Mouse (Mus musculus): Measurements from ENCODE around the gene Plcg1. TPM values are rescaled to one million over a fixed set of nuclear protein-coding genes. Genes with fewer than 3 reads are reported as not detected.

The Plcg1 gene
- total RNA-seq (2014; rRNA removed; ENCODE audit: low replicate concordance) (43.9 and 53.4 TPM in 2 replicates), polyA plus RNA-seq (2015; fragmentation: Nextera tagmentation; extraction: Ambion mirVana) (18.3 and 21.6 TPM in 2 replicates)

DNA sequence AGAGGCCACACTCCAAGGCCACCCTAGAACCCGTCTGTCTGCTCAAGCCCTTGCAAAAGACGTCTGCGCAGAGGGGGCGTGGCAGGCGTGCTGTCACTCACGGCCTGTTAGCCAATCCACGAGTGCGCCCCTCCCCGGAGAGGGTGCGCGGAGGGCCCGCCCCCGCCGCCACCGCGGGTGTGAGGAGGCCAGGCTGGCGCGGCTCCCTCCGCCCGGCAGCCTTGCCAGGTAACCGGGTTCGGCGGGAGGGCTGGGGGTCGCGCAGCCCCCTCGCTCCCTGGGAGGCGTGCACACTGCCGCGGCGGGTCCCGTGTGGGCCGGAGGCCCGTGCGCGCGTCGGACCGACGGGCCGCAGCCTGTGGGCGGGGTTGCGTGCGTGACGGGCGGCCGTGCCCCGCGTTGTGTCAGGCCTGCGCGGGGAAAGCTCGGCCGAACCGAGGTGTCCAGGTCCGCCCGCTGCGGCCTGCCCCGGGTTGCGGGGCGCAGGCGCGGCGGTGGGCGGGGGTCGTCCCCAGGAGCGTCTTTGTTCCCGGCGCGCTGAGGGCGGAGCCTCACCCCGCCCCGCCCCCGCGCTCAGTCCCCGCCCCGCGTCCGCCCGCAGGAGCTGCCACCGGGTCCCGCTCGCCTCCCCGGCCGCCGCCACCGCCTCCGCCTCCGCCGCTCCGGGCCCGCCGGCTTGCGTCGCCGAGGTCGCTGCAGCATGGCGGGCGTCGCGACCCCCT, at the start of gene Plcg1:
Gene Plcg1 (plus strand): TSS at position 184 of the 722 bp plus-strand sequence.
- no peak for TF ChIP-seq CTCF (IDR thresholded peaks at IDR 0.05; ENCODE audit: low read depth)
- no peak for TF ChIP-seq EP300 (IDR thresholded peaks at IDR 0.05; ENCODE audit: low read depth)
- ATAC-seq (ENCODE audit: insufficient read depth, low read depth): peak; percentile 91
- Histone ChIP-seq H3K27ac (ENCODE audit: low read depth) (peak within 1 kb of the TSS; percentile 91), H3K4me3 (ENCODE audit: low read depth, low read length) (peak within 1 kb of the TSS; percentile 81), H3K36me3 (replicated peaks; ENCODE audit: control insufficient read depth, insufficient read depth, low read length) (peaks cover 9% of the 10 kb centered on the region; the same call in 1 of the 2 replicates), H3K4me1 (ENCODE audit: control insufficient read depth, insufficient read depth) (peaks cover 44% of the 10 kb centered on the region), H3K27me3 (ENCODE audit: control insufficient read depth, insufficient read depth, low read length) (no peaks in the 10 kb centered on the region), H3K9ac (replicated peaks; ENCODE audit: low read depth, low read length) (peak within 1 kb of the TSS; percentile 88), H3K4me2 (ENCODE audit: low read depth, low read length) (peak within 1 kb of the TSS; percentile 91), H3K9me3 (replicated peaks; ENCODE audit: control insufficient read depth, low read length) (no peaks in the 10 kb centered on the region)
- DNase-seq (ENCODE audit: low spot score): peak; percentile 83
- under 1% methylated on average over 84 of the region's 99 CpGs for WGBS

DNA sequence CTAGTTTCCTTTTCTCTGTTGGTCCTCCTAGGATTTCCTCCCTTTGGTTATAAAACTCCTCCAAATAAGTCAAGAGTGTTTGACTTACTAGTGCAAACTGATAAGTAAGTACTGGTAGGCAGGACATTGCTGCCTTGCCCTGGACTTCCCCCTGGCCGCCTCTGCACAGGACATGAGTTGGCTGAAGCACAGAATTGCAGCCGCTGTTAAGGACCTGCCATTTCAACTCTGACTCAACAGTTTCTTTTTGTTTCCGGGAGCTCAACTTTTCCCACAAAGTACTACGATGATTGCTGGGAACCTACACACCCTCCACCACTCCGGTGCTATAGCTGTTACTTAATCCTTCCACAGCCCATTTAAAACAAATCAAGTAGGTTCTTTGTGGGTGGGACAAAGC, 30.8 kb upstream of the Plcg1 start:
- peak; percentile 87 for ATAC-seq (ENCODE audit: insufficient read depth, low read depth)
- Histone ChIP-seq H3K27ac (ENCODE audit: low read depth) (peak overlapping the region; percentile 80), H3K4me2 (ENCODE audit: low read depth, low read length) (peak overlapping the region; percentile 42), H3K36me3 (replicated peaks; ENCODE audit: control insufficient read depth, insufficient read depth, low read length) (peaks cover 62% of the 10 kb centered on the region), H3K4me3 (ENCODE audit: low read depth, low read length) (no peak overlapping the region), H3K9ac (replicated peaks; ENCODE audit: low read depth, low read length) (no peak overlapping the region), H3K4me1 (ENCODE audit: control insufficient read depth, insufficient read depth) (peaks cover 16% of the 10 kb centered on the region), H3K27me3 (ENCODE audit: control insufficient read depth, insufficient read depth, low read length) (no peaks in the 10 kb centered on the region), H3K9me3 (replicated peaks; ENCODE audit: control insufficient read depth, low read length) (no peaks in the 10 kb centered on the region)
- no peak for TF ChIP-seq CTCF (IDR thresholded peaks at IDR 0.05; ENCODE audit: low read depth)
- TF ChIP-seq EP300 (IDR thresholded peaks at IDR 0.05; ENCODE audit: low read depth): no peak; the same call in 1 of the 2 replicates
- WGBS: 11% methylated on average over 5 of the region's 5 CpGs
- DNase-seq (ENCODE audit: low spot score): peak; percentile 74

GRCm38 (mm10) chr2:160701603-160702002, 29.5 kb upstream of the Plcg1 start:
- WGBS: 16% methylated on average over 3 of the region's 3 CpGs
- DNase-seq (ENCODE audit: low spot score) (no peak), ATAC-seq (ENCODE audit: insufficient read depth, low read depth) (no peak)
- Histone ChIP-seq H3K27ac (ENCODE audit: low read depth) (no peak overlapping the region), H3K9ac (replicated peaks; ENCODE audit: low read depth, low read length) (no peak overlapping the region), H3K27me3 (ENCODE audit: control insufficient read depth, insufficient read depth, low read length) (no peaks in the 10 kb centered on the region), H3K9me3 (replicated peaks; ENCODE audit: control insufficient read depth, low read length) (no peaks in the 10 kb centered on the region), H3K4me2 (ENCODE audit: low read depth, low read length) (no peak overlapping the region), H3K36me3 (replicated peaks; ENCODE audit: control insufficient read depth, insufficient read depth, low read length) (peaks cover 65% of the 10 kb centered on the region), H3K4me1 (ENCODE audit: control insufficient read depth, insufficient read depth) (peaks cover 16% of the 10 kb centered on the region), H3K4me3 (ENCODE audit: low read depth, low read length) (no peak overlapping the region)
- TF ChIP-seq CTCF (IDR thresholded peaks at IDR 0.05; ENCODE audit: low read depth) (no peak), EP300 (IDR thresholded peaks at IDR 0.05; ENCODE audit: low read depth) (no peak)

- Histone ChIP-seq H3K36me3 (replicated peaks; ENCODE audit: control insufficient read depth, insufficient read depth, low read length) (peaks cover 69% of the 10 kb centered on the region), H3K9me3 (replicated peaks; ENCODE audit: control insufficient read depth, low read length) (no peaks in the 10 kb centered on the region), H3K4me3 (ENCODE audit: low read depth, low read length) (no peak overlapping the region), H3K4me2 (ENCODE audit: low read depth, low read length) (no peak overlapping the region), H3K4me1 (ENCODE audit: control insufficient read depth, insufficient read depth) (peaks cover 16% of the 10 kb centered on the region), H3K9ac (replicated peaks; ENCODE audit: low read depth, low read length) (no peak overlapping the region), H3K27ac (ENCODE audit: low read depth) (no peak overlapping the region), H3K27me3 (ENCODE audit: control insufficient read depth, insufficient read depth, low read length) (no peaks in the 10 kb centered on the region)
- TF ChIP-seq CTCF (IDR thresholded peaks at IDR 0.05; ENCODE audit: low read depth) (no peak), EP300 (IDR thresholded peaks at IDR 0.05; ENCODE audit: low read depth) (no peak)
- no peak for ATAC-seq (ENCODE audit: insufficient read depth, low read depth)
- no peak for DNase-seq (ENCODE audit: low spot score)
Measured at GRCm38 (mm10) chr2:160702824-160703223, 28.3 kb upstream of the Plcg1 start.

- 88% methylated on average over 3 of the region's 3 CpGs for WGBS
- no peak overlapping the region for H3K27ac ChIP-seq (ENCODE audit: low read depth)
- H3K27me3 ChIP-seq (ENCODE audit: control insufficient read depth, insufficient read depth, low read length): no peaks in the 10 kb centered on the region
- H3K9me3 ChIP-seq (replicated peaks; ENCODE audit: control insufficient read depth, low read length): no peaks in the 10 kb centered on the region
- ATAC-seq (ENCODE audit: insufficient read depth, low read depth): no peak
- no peaks in the 10 kb centered on the region for H3K4me1 ChIP-seq (ENCODE audit: control insufficient read depth, insufficient read depth)
- H3K9ac ChIP-seq (replicated peaks; ENCODE audit: low read depth, low read length): no peak overlapping the region
- H3K4me2 ChIP-seq (ENCODE audit: low read depth, low read length): no peak overlapping the region
- peaks cover 83% of the 10 kb centered on the region for H3K36me3 ChIP-seq (replicated peaks; ENCODE audit: control insufficient read depth, insufficient read depth, low read length)
- no peak overlapping the region for H3K4me3 ChIP-seq (ENCODE audit: low read depth, low read length)
- TF ChIP-seq EP300 (IDR thresholded peaks at IDR 0.05; ENCODE audit: low read depth): no peak
- TF ChIP-seq CTCF (IDR thresholded peaks at IDR 0.05; ENCODE audit: low read depth): no peak
- no peak for DNase-seq (ENCODE audit: low spot score)
Measured at GRCm38 (mm10) chr2:160707673-160708072, 23.4 kb upstream of the Plcg1 start.

Data from heart, postnatal 0 days (tissue).